Mouse (Mus musculus) cerebellum, adult 9-10 months (tissue): ENCODE measurements at regions not wholly inside any gene's neighbourhood (a gene's known extent, or its start where the extent isn't known, plus 50 kb on each side); places are given as distances from the start of the nearest gene placed in this dataset.

Experiments used
- DNase-seq: peaks from one replicate; pipeline ENCODE4 v3.0.0; 2022

GRCm38 (mm10) chr3:31389955-31390354 lies 79.8 kb upstream of the Slc7a14 start:
- DNase-seq: no peak

GRCm38 (mm10) chr3:31375678-31376077 lies 65.5 kb upstream of the Slc7a14 start:
- DNase-seq: no peak

- DNase-seq: no peak
These were observed 63.9 kb upstream of the Slc7a14 start for GRCm38 (mm10) chr3:31374061-31374460.

GRCm38 (mm10) chr3:31368259-31368658 lies 58.1 kb upstream of the Slc7a14 start:
- DNase-seq: no peak
